Mouse (Mus musculus) megakaryocyte, embryonic 14.5 days (primary cell): ENCODE measurements at regions not wholly inside any gene's neighbourhood (a gene's known extent, or its start where the extent isn't known, plus 50 kb on each side); places are given as distances from the start of the nearest gene placed in this dataset.

Experiments
- H3K27me3 ChIP-seq: replicated peaks from 2 replicates; pipeline ENCODE3; 2012; ENCODE audit warnings: inconsistent platforms
- H3K36me3 ChIP-seq: replicated peaks from 2 replicates; pipeline ENCODE3; 2012; ENCODE audit warnings: low read length, inconsistent platforms, mixed read lengths
- H3K4me1 ChIP-seq: 2 replicates; pipeline ENCODE4 v1.6.1; 2012; ENCODE audit warnings: inconsistent platforms
- H3K4me3 ChIP-seq: replicated peaks from 2 replicates; pipeline ENCODE3; 2012; ENCODE audit warnings: moderate library complexity, mild to moderate bottlenecking, inconsistent platforms
- H3K9me3 ChIP-seq: 2 replicates; pipeline ENCODE4 v1.6.1; 2012; ENCODE audit warnings: inconsistent platforms
- FLI1 ChIP-seq: IDR thresholded peaks from 2 replicates; pipeline ENCODE4 v1.6.1; 2012; ENCODE audit warnings: low read length, inconsistent platforms, mixed read lengths
- GATA1 ChIP-seq: IDR thresholded peaks from 3 replicates; pipeline ENCODE4 v1.6.1; 2012; ENCODE audit warnings: mixed read lengths, low read length, inconsistent platforms, borderline replicate concordance

DNA sequence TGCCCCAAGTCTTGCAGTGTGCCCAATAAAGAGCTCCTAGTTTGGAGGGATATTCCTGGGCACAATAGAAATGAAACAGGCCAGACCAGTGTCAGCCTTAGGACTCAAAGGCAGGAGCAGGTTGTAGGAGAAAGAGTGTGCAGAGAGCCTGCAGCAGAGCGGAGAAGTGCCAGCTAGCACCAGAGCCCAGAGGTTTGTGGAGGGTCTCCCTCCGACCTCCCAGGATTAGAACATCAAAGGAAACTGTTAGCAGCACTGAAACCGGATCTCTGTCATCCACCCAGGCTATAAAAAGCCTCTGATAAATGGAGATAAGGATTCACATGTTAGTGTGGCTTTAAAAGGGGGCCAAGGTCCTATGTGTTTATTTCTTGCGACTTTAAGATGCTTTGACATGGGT lies 196.0 kb downstream of the Smoc2 start:
- TF ChIP-seq FLI1 (no peak), GATA1 (no peak)
- no peaks in the 10 kb centered on the region for H3K4me1 ChIP-seq
- H3K4me3 ChIP-seq: no peak overlapping the region
- no peaks in the 10 kb centered on the region for H3K9me3 ChIP-seq
- H3K36me3 ChIP-seq: no peaks in the 10 kb centered on the region
- H3K27me3 ChIP-seq: no peaks in the 10 kb centered on the region

DNA sequence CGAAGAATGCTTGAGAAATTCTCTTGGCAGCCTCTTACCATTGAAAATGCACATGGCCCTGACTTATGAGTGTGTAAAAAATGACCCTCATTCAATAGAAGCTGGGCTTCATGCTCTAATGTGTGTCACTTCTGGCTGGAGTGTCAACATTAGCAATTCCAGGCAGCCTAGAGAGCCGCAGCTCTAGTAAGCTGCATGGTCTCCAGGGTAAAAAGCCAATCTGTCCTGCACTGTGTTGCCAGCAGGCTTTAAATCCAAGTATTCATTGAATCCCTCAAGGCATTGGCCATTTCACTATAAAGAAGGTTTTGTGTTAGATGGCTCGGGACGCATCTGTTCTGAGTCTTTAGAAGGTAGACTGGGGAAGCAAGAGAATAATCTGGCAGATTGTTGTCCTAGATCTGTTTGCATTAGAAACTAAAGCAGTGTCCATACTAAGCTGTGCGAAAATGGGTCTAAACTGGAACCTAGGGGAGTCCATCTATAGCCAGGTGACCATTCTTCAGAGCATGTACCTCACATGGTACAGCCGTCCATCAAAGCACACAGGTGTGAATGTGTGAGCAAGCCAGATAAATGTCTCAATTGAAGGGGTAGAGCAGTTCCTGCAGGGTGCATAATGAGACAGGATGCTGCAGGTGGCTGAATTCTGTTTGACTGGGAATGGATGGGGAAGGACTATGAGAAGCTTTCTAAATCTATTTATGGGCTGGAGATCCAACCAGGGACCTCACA lies 189.6 kb downstream of the Smoc2 start:
- Histone ChIP-seq H3K4me3 (no peak overlapping the region), H3K4me1 (no peaks in the 10 kb centered on the region), H3K27me3 (no peaks in the 10 kb centered on the region), H3K9me3 (no peaks in the 10 kb centered on the region), H3K36me3 (no peaks in the 10 kb centered on the region)
- TF ChIP-seq FLI1 (no peak), GATA1 (no peak)

DNA sequence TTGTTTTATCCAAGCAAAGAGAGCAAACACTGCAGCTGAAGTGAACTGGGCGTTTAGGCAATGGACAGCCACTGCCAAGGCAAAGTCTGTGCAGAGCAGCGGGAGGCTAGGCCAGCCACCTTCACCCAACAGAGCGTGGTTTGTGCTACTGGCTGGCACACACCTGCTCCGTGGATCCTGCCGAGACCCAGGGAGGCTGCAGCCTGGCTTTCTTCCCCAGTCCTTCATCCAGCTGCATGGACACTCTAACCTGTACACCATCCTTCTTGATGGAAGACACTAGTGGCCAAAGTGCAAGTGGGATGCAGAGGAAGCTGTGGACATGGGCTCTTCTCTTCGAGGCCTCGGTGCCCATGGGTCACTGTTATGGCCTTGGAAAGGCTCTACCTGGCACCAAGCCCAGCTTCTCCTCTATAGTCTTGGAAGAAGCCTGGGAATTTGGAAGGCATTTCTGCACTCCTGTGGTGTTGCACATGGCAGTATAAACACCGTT lies 176.0 kb downstream of the Smoc2 start:
- Histone ChIP-seq H3K27me3 (no peaks in the 10 kb centered on the region), H3K9me3 (peaks cover 17% of the 10 kb centered on the region), H3K36me3 (no peaks in the 10 kb centered on the region), H3K4me1 (no peaks in the 10 kb centered on the region), H3K4me3 (no peak overlapping the region)
- TF ChIP-seq GATA1: no peak
- no peak for TF ChIP-seq FLI1
